Mouse (Mus musculus): Measurements from ENCODE around the gene Syngap1. TPM values are rescaled to one million over a fixed set of nuclear protein-coding genes. Genes with fewer than 3 reads are reported as not detected.

Syngap1 gene
- polyA plus RNA-seq, 1 experiment = 7.6 TPM

DNA sequence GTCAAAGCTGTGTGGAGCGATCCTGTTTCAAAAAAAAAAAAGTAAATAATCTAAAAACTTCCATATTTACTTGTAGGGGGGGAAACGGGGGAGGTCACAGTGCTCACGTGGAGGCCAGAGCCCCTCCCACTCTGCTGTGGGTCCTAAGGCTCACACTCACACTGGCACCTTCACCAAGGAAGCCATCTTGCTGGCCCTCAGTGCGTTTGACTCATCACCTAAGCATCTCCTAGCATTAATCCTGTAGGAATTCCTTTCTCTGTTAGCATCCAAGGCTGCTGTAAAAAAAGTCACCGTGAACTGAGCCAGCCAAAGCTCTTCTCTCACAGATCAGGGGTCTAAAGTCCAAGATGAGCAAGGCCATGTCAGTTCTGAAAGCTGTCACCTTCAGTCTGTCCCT, 15.3 kb downstream of the Syngap1 start:
- Histone ChIP-seq H3K36me3 (ENCODE audit: control insufficient read depth, insufficient read depth, low read length) (no peaks in the 10 kb centered on the region), H3K27ac (ENCODE audit: control insufficient read depth, insufficient read depth, low read length) (no peak overlapping the region), H3K4me3 (ENCODE audit: control insufficient read depth, insufficient read depth, low read length) (no peak overlapping the region), H3K4me1 (replicated peaks; ENCODE audit: control insufficient read depth, insufficient read depth, low read length) (peaks cover 11% of the 10 kb centered on the region), H3K27me3 (ENCODE audit: control insufficient read depth, insufficient read depth, low read length) (no peaks in the 10 kb centered on the region)
- no peak for DNase-seq
- 95% methylated on average over 5 of the region's 5 CpGs for WGBS
- no peak for TF ChIP-seq CTCF (IDR thresholded peaks at IDR 0.05; ENCODE audit: borderline replicate concordance, control insufficient read depth, extremely low read depth, insufficient read depth, low read length, poor library complexity)
- TF ChIP-seq POLR2A (IDR thresholded peaks at IDR 0.05; ENCODE audit: control insufficient read depth, extremely low read depth, insufficient read depth, low read length, poor library complexity) = no peak

DNA sequence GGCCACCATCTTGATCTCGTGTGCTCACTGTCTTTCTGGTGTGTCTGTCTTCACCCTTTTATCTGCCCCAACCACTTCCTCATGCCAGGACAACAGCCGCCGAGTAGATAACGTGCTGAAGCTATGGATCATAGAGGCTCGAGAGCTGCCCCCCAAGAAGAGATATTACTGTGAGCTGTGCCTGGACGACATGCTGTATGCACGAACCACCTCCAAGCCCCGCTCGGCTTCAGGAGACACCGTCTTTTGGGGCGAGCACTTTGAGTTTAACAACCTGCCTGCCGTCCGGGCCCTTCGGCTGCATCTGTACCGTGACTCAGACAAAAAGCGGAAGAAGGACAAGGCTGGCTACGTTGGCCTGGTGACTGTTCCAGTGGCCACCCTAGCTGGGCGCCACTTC, 15.8 kb downstream of the Syngap1 start:
- WGBS = 87% methylated on average over 18 of the region's 18 CpGs
- no peak for DNase-seq
- H3K4me3 ChIP-seq (ENCODE audit: control insufficient read depth, insufficient read depth, low read length) = no peak overlapping the region
- TF ChIP-seq POLR2A (IDR thresholded peaks at IDR 0.05; ENCODE audit: control insufficient read depth, extremely low read depth, insufficient read depth, low read length, poor library complexity) (no peak), CTCF (IDR thresholded peaks at IDR 0.05; ENCODE audit: borderline replicate concordance, control insufficient read depth, extremely low read depth, insufficient read depth, low read length, poor library complexity) (no peak)
- H3K27ac ChIP-seq (ENCODE audit: control insufficient read depth, insufficient read depth, low read length) = no peak overlapping the region
- H3K4me1 ChIP-seq (replicated peaks; ENCODE audit: control insufficient read depth, insufficient read depth, low read length) = peaks cover 9% of the 10 kb centered on the region
- H3K36me3 ChIP-seq (ENCODE audit: control insufficient read depth, insufficient read depth, low read length) = no peaks in the 10 kb centered on the region
- H3K27me3 ChIP-seq (ENCODE audit: control insufficient read depth, insufficient read depth, low read length) = no peaks in the 10 kb centered on the region

GRCm38 (mm10) chr17:26957872-26958271, 16.8 kb downstream of the Syngap1 start:
- H3K27me3 ChIP-seq (ENCODE audit: control insufficient read depth, insufficient read depth, low read length) = no peaks in the 10 kb centered on the region
- H3K4me1 ChIP-seq (replicated peaks; ENCODE audit: control insufficient read depth, insufficient read depth, low read length) = no peaks in the 10 kb centered on the region
- no peak overlapping the region for H3K27ac ChIP-seq (ENCODE audit: control insufficient read depth, insufficient read depth, low read length)
- no peak for DNase-seq
- 99% methylated on average over 5 of the region's 5 CpGs for WGBS
- no peaks in the 10 kb centered on the region for H3K36me3 ChIP-seq (ENCODE audit: control insufficient read depth, insufficient read depth, low read length)
- H3K4me3 ChIP-seq (ENCODE audit: control insufficient read depth, insufficient read depth, low read length) = no peak overlapping the region
- no peak for TF ChIP-seq POLR2A (IDR thresholded peaks at IDR 0.05; ENCODE audit: control insufficient read depth, extremely low read depth, insufficient read depth, low read length, poor library complexity)
- TF ChIP-seq CTCF (IDR thresholded peaks at IDR 0.05; ENCODE audit: borderline replicate concordance, control insufficient read depth, extremely low read depth, insufficient read depth, low read length, poor library complexity) = no peak

DNA sequence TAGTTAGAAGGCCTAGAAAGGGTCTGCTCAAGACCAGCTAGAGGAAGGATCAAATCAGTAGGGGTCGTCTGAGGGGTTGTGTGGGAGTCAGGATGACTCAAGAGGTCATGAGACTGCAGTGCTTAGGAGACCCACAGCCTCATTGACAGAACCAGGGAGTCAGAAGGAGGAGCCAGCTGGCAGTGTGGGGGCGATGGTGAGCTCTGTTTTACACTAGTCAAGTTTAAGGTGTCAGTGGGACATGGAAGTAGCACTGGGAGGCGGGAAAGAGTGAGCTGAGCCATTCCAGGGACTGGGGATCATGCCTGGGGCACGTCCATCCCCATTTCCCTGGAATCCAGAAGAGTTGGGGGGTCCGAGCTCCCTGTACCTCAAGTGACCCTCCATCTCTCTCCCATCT, 17.8 kb downstream of the Syngap1 start:
- TF ChIP-seq CTCF (IDR thresholded peaks at IDR 0.05; ENCODE audit: borderline replicate concordance, control insufficient read depth, extremely low read depth, insufficient read depth, low read length, poor library complexity) (no peak), POLR2A (IDR thresholded peaks at IDR 0.05; ENCODE audit: control insufficient read depth, extremely low read depth, insufficient read depth, low read length, poor library complexity) (no peak)
- no peaks in the 10 kb centered on the region for H3K4me1 ChIP-seq (replicated peaks; ENCODE audit: control insufficient read depth, insufficient read depth, low read length)
- no peak overlapping the region for H3K4me3 ChIP-seq (ENCODE audit: control insufficient read depth, insufficient read depth, low read length)
- no peaks in the 10 kb centered on the region for H3K36me3 ChIP-seq (ENCODE audit: control insufficient read depth, insufficient read depth, low read length)
- no peak for DNase-seq
- H3K27me3 ChIP-seq (ENCODE audit: control insufficient read depth, insufficient read depth, low read length) = no peaks in the 10 kb centered on the region
- H3K27ac ChIP-seq (ENCODE audit: control insufficient read depth, insufficient read depth, low read length) = no peak overlapping the region
- 82% methylated on average over 5 of the region's 5 CpGs for WGBS

DNA sequence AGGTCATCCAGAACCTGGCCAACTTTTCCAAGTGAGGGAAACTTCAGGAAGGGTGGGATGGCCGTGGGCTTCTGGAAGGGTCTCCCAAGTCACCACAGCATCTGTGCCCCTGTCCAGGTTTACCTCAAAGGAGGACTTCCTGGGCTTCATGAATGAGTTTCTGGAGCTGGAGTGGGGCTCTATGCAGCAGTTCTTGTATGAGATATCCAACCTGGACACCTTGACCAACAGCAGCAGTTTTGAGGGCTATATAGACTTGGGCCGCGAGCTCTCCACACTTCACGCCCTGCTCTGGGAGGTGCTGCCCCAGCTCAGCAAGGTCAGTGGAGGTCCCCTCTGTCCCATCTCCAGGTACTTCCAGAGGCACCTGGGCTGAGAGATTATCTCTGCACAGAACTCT, 18.8 kb downstream of the Syngap1 start:
- TF ChIP-seq POLR2A (IDR thresholded peaks at IDR 0.05; ENCODE audit: control insufficient read depth, extremely low read depth, insufficient read depth, low read length, poor library complexity) = no peak
- TF ChIP-seq CTCF (IDR thresholded peaks at IDR 0.05; ENCODE audit: borderline replicate concordance, control insufficient read depth, extremely low read depth, insufficient read depth, low read length, poor library complexity) = no peak
- DNase-seq = no peak
- Histone ChIP-seq H3K36me3 (ENCODE audit: control insufficient read depth, insufficient read depth, low read length) (no peaks in the 10 kb centered on the region), H3K27me3 (ENCODE audit: control insufficient read depth, insufficient read depth, low read length) (no peaks in the 10 kb centered on the region), H3K4me3 (ENCODE audit: control insufficient read depth, insufficient read depth, low read length) (no peak overlapping the region), H3K27ac (ENCODE audit: control insufficient read depth, insufficient read depth, low read length) (no peak overlapping the region), H3K4me1 (replicated peaks; ENCODE audit: control insufficient read depth, insufficient read depth, low read length) (no peaks in the 10 kb centered on the region)
- 98% methylated on average over 4 of the region's 4 CpGs for WGBS

DNA sequence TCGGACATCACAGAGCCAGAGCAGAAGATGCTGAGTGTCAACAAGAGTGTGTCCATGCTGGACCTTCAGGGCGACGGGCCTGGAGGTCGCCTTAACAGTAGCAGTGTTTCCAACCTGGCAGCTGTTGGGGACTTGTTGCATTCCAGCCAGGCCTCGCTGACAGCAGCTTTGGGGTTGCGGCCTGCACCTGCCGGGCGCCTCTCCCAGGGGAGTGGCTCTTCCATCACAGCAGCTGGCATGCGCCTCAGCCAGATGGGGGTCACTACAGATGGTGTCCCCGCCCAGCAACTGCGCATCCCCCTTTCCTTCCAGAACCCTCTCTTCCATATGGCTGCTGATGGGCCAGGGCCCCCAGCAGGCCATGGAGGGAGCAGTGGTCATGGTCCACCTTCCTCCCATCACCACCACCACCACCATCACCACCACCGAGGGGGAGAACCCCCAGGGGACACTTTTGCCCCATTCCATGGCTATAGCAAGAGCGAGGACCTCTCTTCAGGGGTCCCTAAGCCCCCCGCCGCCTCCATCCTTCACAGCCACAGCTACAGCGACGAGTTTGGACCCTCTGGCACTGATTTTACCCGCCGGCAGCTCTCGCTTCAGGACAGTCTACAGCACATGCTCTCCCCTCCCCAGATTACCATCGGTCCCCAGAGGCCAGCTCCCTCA, 20.7 kb downstream of the Syngap1 start:
- DNase-seq = no peak
- no peaks in the 10 kb centered on the region for H3K36me3 ChIP-seq (ENCODE audit: control insufficient read depth, insufficient read depth, low read length)
- no peak overlapping the region for H3K27ac ChIP-seq (ENCODE audit: control insufficient read depth, insufficient read depth, low read length)
- WGBS = 96% methylated on average over 21 of the region's 21 CpGs
- no peaks in the 10 kb centered on the region for H3K27me3 ChIP-seq (ENCODE audit: control insufficient read depth, insufficient read depth, low read length)
- no peak overlapping the region for H3K4me3 ChIP-seq (ENCODE audit: control insufficient read depth, insufficient read depth, low read length)
- TF ChIP-seq CTCF (IDR thresholded peaks at IDR 0.05; ENCODE audit: borderline replicate concordance, control insufficient read depth, extremely low read depth, insufficient read depth, low read length, poor library complexity) = no peak
- no peak for TF ChIP-seq POLR2A (IDR thresholded peaks at IDR 0.05; ENCODE audit: control insufficient read depth, extremely low read depth, insufficient read depth, low read length, poor library complexity)
- no peaks in the 10 kb centered on the region for H3K4me1 ChIP-seq (replicated peaks; ENCODE audit: control insufficient read depth, insufficient read depth, low read length)

- no peaks in the 10 kb centered on the region for H3K36me3 ChIP-seq (ENCODE audit: control insufficient read depth, insufficient read depth, low read length)
- 96% methylated on average over 11 of the region's 11 CpGs for WGBS
- no peak for DNase-seq
- H3K4me1 ChIP-seq (replicated peaks; ENCODE audit: control insufficient read depth, insufficient read depth, low read length) = peaks cover 11% of the 10 kb centered on the region; the same call in 1 of the 2 replicates
- no peak overlapping the region for H3K4me3 ChIP-seq (ENCODE audit: control insufficient read depth, insufficient read depth, low read length)
- no peak overlapping the region for H3K27ac ChIP-seq (ENCODE audit: control insufficient read depth, insufficient read depth, low read length)
- H3K27me3 ChIP-seq (ENCODE audit: control insufficient read depth, insufficient read depth, low read length) = no peaks in the 10 kb centered on the region
- no peak for TF ChIP-seq POLR2A (IDR thresholded peaks at IDR 0.05; ENCODE audit: control insufficient read depth, extremely low read depth, insufficient read depth, low read length, poor library complexity)
- TF ChIP-seq CTCF (IDR thresholded peaks at IDR 0.05; ENCODE audit: borderline replicate concordance, control insufficient read depth, extremely low read depth, insufficient read depth, low read length, poor library complexity) = no peak
These were observed 25.9 kb downstream of the Syngap1 start for GRCm38 (mm10) chr17:26966993-26967392.
